Mouse (Mus musculus) thymus, adult 2 months (tissue): ENCODE measurements around the gene Scpep1. TPM values are rescaled to one million over a fixed set of nuclear protein-coding genes. Genes with fewer than 3 reads are reported as not detected.

Experiments
- DNase-seq: peaks from one replicate; pipeline ENCODE4 v3.0.0; 2021
- H3K27ac ChIP-seq: fragments of 200-500 bp; 2 replicates; pipeline ENCODE4 v1.5.1; 2012; ENCODE audit warnings: low read length, control low read depth; ENCODE audit not compliant: control insufficient read depth, insufficient read depth
- H3K27me3 ChIP-seq: fragments of 200-500 bp; 2 replicates; pipeline ENCODE4 v1.6.1; 2012; ENCODE audit warnings: mild to moderate bottlenecking, low read length, moderate library complexity, mixed read lengths; ENCODE audit not compliant: control insufficient read depth, insufficient read depth
- H3K36me3 ChIP-seq: fragments of 200-500 bp; 2 replicates; pipeline ENCODE4 v1.6.1; 2012; ENCODE audit warnings: mild to moderate bottlenecking, low read length, moderate library complexity; ENCODE audit not compliant: control insufficient read depth, insufficient read depth
- H3K4me1 ChIP-seq: fragments of 200-500 bp; replicated peaks from 2 replicates; pipeline ENCODE4 v1.6.1; 2012; ENCODE audit warnings: low read length; ENCODE audit not compliant: control insufficient read depth, insufficient read depth
- H3K4me3 ChIP-seq: fragments of 200-500 bp; 2 replicates; pipeline ENCODE4 v1.5.1; 2012; ENCODE audit warnings: mild to moderate bottlenecking, low read length, control low read depth, moderate library complexity; ENCODE audit not compliant: control insufficient read depth, insufficient read depth
- CTCF ChIP-seq: fragments of 200-500 bp; IDR thresholded peaks from 2 replicates; pipeline ENCODE4 v1.5.1; 2012; ENCODE audit warnings: mild to moderate bottlenecking, control low read depth, low read length, moderate library complexity, borderline replicate concordance; ENCODE audit not compliant: control insufficient read depth, poor library complexity, insufficient read depth; ENCODE audit errors: extremely low read depth
- POLR2A ChIP-seq: fragments of 200-500 bp; IDR thresholded peaks from 2 replicates; pipeline ENCODE4 v1.6.1; 2012; ENCODE audit warnings: mild to moderate bottlenecking, low read length, control low read depth, moderate library complexity; ENCODE audit not compliant: control insufficient read depth, poor library complexity, insufficient read depth; ENCODE audit errors: extremely low read depth
- WGBS: fragments of 180-500 bp; shearing (Covaris S2); methylation state at CpG from one replicate; pipeline ENCODE4 v1.1.7; 2018; 5-methylcytosine and 5-hydroxymethylcytosine counted together
- polyA plus RNA-seq: library from polyadenylated mRNA; depleted of rRNA; stranded (reverse); fragments of >200 nt; gene quantifications from 2 replicates; pipeline ENCODE4 v1.2.3, GENCODE M21; 2012

The Scpep1 gene
- polyA plus RNA-seq, 1 experiment: 7.7 TPM

- Histone ChIP-seq H3K4me1 (0 out of 2 replicates have a peak, but pooled peaks cover 2% of the 10 kb centered on the region), H3K36me3 (no peaks in the 10 kb centered on the region), H3K4me3 (no peak overlapping the region), H3K27me3 (no peaks in the 10 kb centered on the region), H3K27ac (no peak overlapping the region)
- 91% methylated on average over 8 of the region's 8 CpGs for WGBS
- TF ChIP-seq POLR2A (no peak), CTCF (no peak)
- no peak for DNase-seq
Measured at GRCm38 (mm10) chr11:88948896-88949295, 6.4 kb downstream of the Scpep1 start.

- H3K36me3 ChIP-seq: no peaks in the 10 kb centered on the region
- TF ChIP-seq POLR2A (no peak), CTCF (no peak)
- no peak for DNase-seq
- H3K4me1 ChIP-seq: 0 out of 2 replicates have a peak, but pooled peaks cover 2% of the 10 kb centered on the region
- H3K27ac ChIP-seq: no peak overlapping the region
- 70% methylated on average over 8 of the region's 8 CpGs for WGBS
- H3K27me3 ChIP-seq: no peaks in the 10 kb centered on the region
- no peak overlapping the region for H3K4me3 ChIP-seq
Measured at GRCm38 (mm10) chr11:88945971-88946585, 9.2 kb downstream of the Scpep1 start.

- H3K4me1 ChIP-seq: no peaks in the 10 kb centered on the region
- no peak for DNase-seq
- no peaks in the 10 kb centered on the region for H3K27me3 ChIP-seq
- TF ChIP-seq POLR2A (no peak), CTCF (no peak)
- no peaks in the 10 kb centered on the region for H3K36me3 ChIP-seq
- 84% methylated on average over 12 of the region's 12 CpGs for WGBS
- H3K4me3 ChIP-seq: no peak overlapping the region
- H3K27ac ChIP-seq: no peak overlapping the region
Measured at GRCm38 (mm10) chr11:88941489-88941888, 13.8 kb downstream of the Scpep1 start.

GRCm38 (mm10) chr11:88939634-88940033, 15.6 kb downstream of the Scpep1 start:
- H3K4me3 ChIP-seq: no peak overlapping the region
- no peak for DNase-seq
- no peaks in the 10 kb centered on the region for H3K4me1 ChIP-seq
- no peak overlapping the region for H3K27ac ChIP-seq
- 97% methylated on average over 4 of the region's 4 CpGs for WGBS
- no peak for TF ChIP-seq POLR2A
- no peak for TF ChIP-seq CTCF
- no peaks in the 10 kb centered on the region for H3K27me3 ChIP-seq
- H3K36me3 ChIP-seq: no peaks in the 10 kb centered on the region

- DNase-seq: no peak
- 99% methylated on average over 2 of the region's 2 CpGs for WGBS
- Histone ChIP-seq H3K36me3 (no peaks in the 10 kb centered on the region), H3K4me1 (no peaks in the 10 kb centered on the region), H3K27ac (no peak overlapping the region), H3K4me3 (no peak overlapping the region), H3K27me3 (no peaks in the 10 kb centered on the region)
- no peak for TF ChIP-seq CTCF
- no peak for TF ChIP-seq POLR2A
Measured at GRCm38 (mm10) chr11:88938770-88939169, 16.5 kb downstream of the Scpep1 start.

- Histone ChIP-seq H3K27me3 (no peaks in the 10 kb centered on the region), H3K4me3 (no peak overlapping the region), H3K27ac (no peak overlapping the region), H3K36me3 (no peaks in the 10 kb centered on the region), H3K4me1 (no peaks in the 10 kb centered on the region)
- no peak for DNase-seq
- TF ChIP-seq POLR2A: no peak
- no peak for TF ChIP-seq CTCF
- WGBS: 98% methylated on average over 2 of the region's 2 CpGs
Measured at GRCm38 (mm10) chr11:88937886-88938285, 17.4 kb downstream of the Scpep1 start.

GRCm38 (mm10) chr11:88934089-88935000, 20.9 kb downstream of the Scpep1 start:
- Histone ChIP-seq H3K27me3 (no peaks in the 10 kb centered on the region), H3K27ac (no peak overlapping the region), H3K36me3 (no peaks in the 10 kb centered on the region), H3K4me1 (no peaks in the 10 kb centered on the region), H3K4me3 (no peak overlapping the region)
- WGBS: 97% methylated on average over 19 of the region's 19 CpGs
- no peak for TF ChIP-seq POLR2A
- no peak for TF ChIP-seq CTCF
- no peak for DNase-seq
